Comparison of ENCODE assay signal across 8 mouse cellular contexts in the genomic region with DNA sequence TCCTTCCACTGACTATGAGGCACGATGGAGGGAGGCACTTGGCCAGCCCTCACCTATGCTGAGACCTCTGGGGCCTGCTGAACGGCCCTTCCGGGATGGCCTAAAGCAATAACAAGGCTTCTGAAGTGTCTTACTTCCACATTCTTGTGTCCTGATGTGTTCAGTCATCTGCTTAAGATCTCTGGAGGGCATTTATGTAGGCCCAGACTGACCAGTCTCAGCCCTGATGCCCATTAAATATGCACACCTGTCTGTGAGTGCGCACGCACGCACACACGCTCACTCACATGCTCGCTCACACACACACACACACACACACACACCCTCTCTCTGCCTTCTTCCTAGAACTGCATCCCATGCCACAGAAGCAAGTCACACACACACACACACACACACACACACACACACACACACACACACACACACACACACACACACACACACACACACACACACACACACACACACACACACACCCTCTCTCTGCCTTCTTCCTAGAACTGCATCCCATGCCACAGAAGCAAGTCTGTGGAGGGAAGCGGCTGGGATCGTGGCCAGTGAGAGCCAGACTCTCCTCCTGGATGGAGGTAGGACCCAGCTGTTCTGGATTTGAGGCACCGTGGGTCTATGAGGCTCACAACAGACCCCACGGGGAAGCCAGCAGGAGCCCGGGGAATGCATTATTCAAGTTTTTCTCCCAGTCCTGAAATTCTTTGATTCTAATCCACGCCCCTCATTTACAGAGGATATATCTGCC. TPM values are rescaled to one million over a fixed set of nuclear protein-coding genes. Genes with fewer than 3 reads are reported as not detected.
DNase-seq lines count a peak whose midpoint lies in the region; ATAC-seq and TF ChIP-seq lines count a peak whose summit lies in the region.

No protein-coding gene starts in this region.

- peak overlapping the region; percentile 5; the same call in 1 of the 2 replicates for H3K9ac ChIP-seq in liver, embryonic 12.5 days
- no peak overlapping the region for H3K9ac ChIP-seq in liver, embryonic 11.5 days (ENCODE audit: low read depth, low read length)
- no peak overlapping the region for H3K9ac ChIP-seq in hindbrain, postnatal 0 days (replicated peaks; ENCODE audit: low read length)
- H3K9ac ChIP-seq in neural tube, embryonic 14.5 days (replicated peaks; ENCODE audit: low read depth, low read length): no peak overlapping the region

- no peak overlapping the region for H3K4me2 ChIP-seq in liver, embryonic 12.5 days
- no peak overlapping the region for H3K4me2 ChIP-seq in liver, embryonic 11.5 days
- no peak overlapping the region for H3K4me2 ChIP-seq in hindbrain, postnatal 0 days (ENCODE audit: low read depth, low read length)
- no peak overlapping the region for H3K4me2 ChIP-seq in neural tube, embryonic 14.5 days (ENCODE audit: low read depth, low read length)

- H3K4me1 ChIP-seq in cerebellum, adult 2 months (ENCODE audit: control insufficient read depth, insufficient read depth, low read length): peaks cover 32% of the 10 kb centered on the region
- H3K4me1 ChIP-seq in liver, embryonic 12.5 days: peaks cover 85% of the 10 kb centered on the region
- peaks cover 64% of the 10 kb centered on the region for H3K4me1 ChIP-seq in liver, embryonic 11.5 days (replicated peaks; ENCODE audit: control insufficient read depth, insufficient read depth, low read length)
- peaks cover 42% of the 10 kb centered on the region for H3K4me1 ChIP-seq in hindbrain, postnatal 0 days (ENCODE audit: insufficient read depth, low read length)
- peaks cover 48% of the 10 kb centered on the region for H3K4me1 ChIP-seq in neural tube, embryonic 14.5 days (ENCODE audit: control insufficient read depth, insufficient read depth, low read length)

- TF ChIP-seq POLR2A in cerebellum, adult 2 months (IDR thresholded peaks at IDR 0.05; ENCODE audit: borderline replicate concordance, insufficient read depth, low read length): no peak

- H3K9me3 ChIP-seq in liver, embryonic 12.5 days (replicated peaks): no peaks in the 10 kb centered on the region
- no peaks in the 10 kb centered on the region for H3K9me3 ChIP-seq in liver, embryonic 11.5 days (ENCODE audit: control insufficient read depth, low read length)
- no peaks in the 10 kb centered on the region for H3K9me3 ChIP-seq in hindbrain, postnatal 0 days (ENCODE audit: low read length)
- H3K9me3 ChIP-seq in neural tube, embryonic 14.5 days (ENCODE audit: control insufficient read depth, low read length): no peaks in the 10 kb centered on the region

- WGBS in cerebellum, adult 2 months: 54% methylated on average over 14 of the region's 14 CpGs
- WGBS in liver, embryonic 12.5 days (ENCODE audit: insufficient replicate concordance): 83% methylated on average over 14 of the region's 14 CpGs
- 76% methylated on average over 14 of the region's 14 CpGs for WGBS in liver, embryonic 11.5 days
- 57% methylated on average over 14 of the region's 14 CpGs for WGBS in hindbrain, postnatal 0 days
- 55% methylated on average over 13 of the region's 14 CpGs for WGBS in neural tube, embryonic 14.5 days

- no peak for ATAC-seq in liver, embryonic 12.5 days
- no peak for ATAC-seq in liver, embryonic 11.5 days (replicated peaks; ENCODE audit: low FRiP score)
- no peak for ATAC-seq in hindbrain, postnatal 0 days
- ATAC-seq in neural tube, embryonic 14.5 days (ENCODE audit: low read depth): no peak
- no peak for ATAC-seq in activated CD4-positive, CD25-positive, alpha-beta regulatory T cell, adult 4 months

- no peak overlapping the region for H3K4me3 ChIP-seq in cerebellum, adult 2 months (replicated peaks; ENCODE audit: insufficient read depth, low read depth, low read length)
- no peak overlapping the region for H3K4me3 ChIP-seq in liver, embryonic 12.5 days
- no peak overlapping the region for H3K4me3 ChIP-seq in liver, embryonic 11.5 days (ENCODE audit: low read depth, low read length)
- no peak overlapping the region for H3K4me3 ChIP-seq in hindbrain, postnatal 0 days (ENCODE audit: low read length)
- H3K4me3 ChIP-seq in neural tube, embryonic 14.5 days (ENCODE audit: low read depth, low read length): no peak overlapping the region

- no peak for TF ChIP-seq CTCF in cerebellum, adult 2 months (IDR thresholded peaks at IDR 0.05; ENCODE audit: borderline replicate concordance, insufficient read depth, low read depth, low read length)
- no peak for TF ChIP-seq CTCF in hindbrain, postnatal 0 days (IDR thresholded peaks at IDR 0.05; ENCODE audit: low read depth)

- H3K27me3 ChIP-seq in cerebellum, adult 2 months (ENCODE audit: control insufficient read depth, insufficient read depth, low read length): no peaks in the 10 kb centered on the region
- no peaks in the 10 kb centered on the region for H3K27me3 ChIP-seq in liver, embryonic 12.5 days (replicated peaks)
- H3K27me3 ChIP-seq in liver, embryonic 11.5 days (replicated peaks; ENCODE audit: control insufficient read depth, insufficient read depth, low read length): no peaks in the 10 kb centered on the region
- H3K27me3 ChIP-seq in hindbrain, postnatal 0 days (ENCODE audit: insufficient read depth, low read length): no peaks in the 10 kb centered on the region
- no peaks in the 10 kb centered on the region for H3K27me3 ChIP-seq in neural tube, embryonic 14.5 days (ENCODE audit: control insufficient read depth, insufficient read depth, low read length)

- H3K27ac ChIP-seq in cerebellum, adult 2 months (ENCODE audit: insufficient read depth, low read length): peak overlapping the region; percentile 44; the same call in 1 of the 2 replicates
- peak overlapping the region; percentile 52; the same call in 1 of the 2 replicates for H3K27ac ChIP-seq in liver, embryonic 12.5 days
- no peak overlapping the region; the same call in 1 of the 2 replicates for H3K27ac ChIP-seq in liver, embryonic 11.5 days (ENCODE audit: low read depth, low read length)
- peak overlapping the region; percentile 91; the same call in 1 of the 2 replicates for H3K27ac ChIP-seq in hindbrain, postnatal 0 days
- 0 out of 2 replicates have a peak overlapping the region, but pooled peaks have one; percentile 57 for H3K27ac ChIP-seq in neural tube, embryonic 14.5 days (ENCODE audit: low read depth, low read length)

- H3K36me3 ChIP-seq in liver, embryonic 12.5 days: no peaks in the 10 kb centered on the region
- no peaks in the 10 kb centered on the region for H3K36me3 ChIP-seq in liver, embryonic 11.5 days (ENCODE audit: control insufficient read depth, insufficient read depth, low read length)
- no peaks in the 10 kb centered on the region for H3K36me3 ChIP-seq in hindbrain, postnatal 0 days (ENCODE audit: insufficient read depth, low read length)
- H3K36me3 ChIP-seq in neural tube, embryonic 14.5 days (ENCODE audit: control insufficient read depth, insufficient read depth, low read length): no peaks in the 10 kb centered on the region

- DNase-seq in cerebellum, adult 2 months: no peak
- no peak for DNase-seq in cerebellum, adult 9-10 months
- DNase-seq in liver, embryonic 11.5 days (ENCODE audit: low spot score): no peak
- no peak for DNase-seq in hindbrain, postnatal 0 days (ENCODE audit: low spot score)
- DNase-seq in right cerebral cortex, postnatal 36 days (ENCODE audit: low spot score in 2 of 2): no peak

RNA-seq across cellular contexts. Expression of gene Scyl1, which starts 37.9 kb away (rescaled TPM):
- polyA plus RNA-seq in cerebellum, adult 2 months (2012; rRNA removed): 158 and 170 TPM in 2 replicates
- polyA plus RNA-seq in liver, embryonic 12.5 days (2016; fragmentation: Nextera tagmentation; extraction: Ambion mirVana): 38.3 and 39.7 TPM in 2 replicates
- polyA plus RNA-seq in liver, embryonic 11.5 days (2014; fragmentation: Nextera tagmentation; extraction: Ambion mirVana): 57.1 and 58.6 TPM in 2 replicates
- total RNA-seq in hindbrain, postnatal 0 days (2014; rRNA removed): 84.1 and 96.6 TPM in 2 replicates
- 73.3 and 76.2 TPM in 2 replicates for polyA plus RNA-seq in hindbrain, postnatal 0 days (2015; fragmentation: Nextera tagmentation; extraction: Ambion mirVana)
- polyA plus RNA-seq in neural tube, embryonic 14.5 days (2014; fragmentation: Nextera tagmentation; extraction: Ambion mirVana): 78.5 and 78.6 TPM in 2 replicates
- polyA plus RNA-seq in activated CD4-positive, CD25-positive, alpha-beta regulatory T cell, adult 4 months (2017; shearing (Covaris generic)): 10 to 100 TPM in 1 of 2 experiments, 1 to 10 TPM in 1; 8.4 to 16.8 TPM
